Mouse (Mus musculus): ENCODE results near the gene Cactin. TPM values are rescaled to one million over a fixed set of nuclear protein-coding genes. Genes with fewer than 3 reads are reported as not detected.
A peak's percentile ranks its signal among the peaks of the same experiment; 100 is the strongest.

The Cactin gene
- total RNA-seq, 2 experiments from 2014 or later = 5.6 to 18.0 TPM

DNA sequence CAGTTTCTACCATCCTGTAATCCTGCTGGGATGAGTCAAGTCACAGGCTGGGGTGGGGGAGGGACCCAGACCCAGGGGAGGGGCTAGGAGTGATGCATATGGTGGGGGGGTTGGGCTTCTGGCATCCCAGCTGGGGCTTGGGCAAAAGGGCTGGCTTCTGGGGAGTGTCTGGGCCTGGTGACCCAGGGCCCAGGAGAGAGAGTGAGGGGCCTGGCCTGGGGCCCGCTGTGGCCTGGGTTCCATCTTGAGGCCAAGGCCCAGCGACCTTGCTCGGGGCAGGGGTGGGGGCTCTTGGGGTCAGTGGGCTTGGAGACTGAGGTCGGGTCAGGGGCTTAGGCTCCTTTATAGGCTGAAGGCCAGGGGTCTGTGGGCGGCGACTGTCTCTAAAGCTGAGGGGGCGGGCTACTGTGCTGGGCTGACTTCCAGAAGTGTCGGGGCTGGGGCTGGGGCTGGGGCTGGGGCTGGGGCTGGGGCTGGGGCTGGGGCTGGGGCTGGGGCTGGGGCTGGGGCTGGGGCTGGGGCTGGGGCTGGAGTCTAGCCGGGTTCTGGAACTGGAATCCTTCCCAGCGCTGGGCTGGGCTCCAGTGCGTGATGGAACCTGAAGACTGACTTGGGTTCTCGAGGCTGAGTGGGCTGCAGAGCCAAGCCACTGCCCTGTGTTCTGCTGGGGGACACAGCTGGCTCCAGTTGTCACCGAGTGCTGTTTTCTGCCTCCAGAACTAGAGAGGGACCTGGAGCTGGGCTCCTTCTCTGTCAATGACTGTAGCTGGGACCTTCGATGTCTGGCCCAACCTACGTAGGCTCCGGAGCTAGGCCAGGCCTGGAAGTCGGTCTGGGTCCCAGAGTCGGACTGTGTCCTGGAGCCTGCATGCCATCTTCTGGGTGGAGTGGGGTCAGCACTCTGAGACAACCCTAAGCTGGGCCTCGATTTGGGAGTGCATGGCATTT lies 14.8 kb downstream of the Cactin start:
- no peak for ATAC-seq (replicated peaks; ENCODE audit: low FRiP score, poor library complexity, severe bottlenecking)

DNA sequence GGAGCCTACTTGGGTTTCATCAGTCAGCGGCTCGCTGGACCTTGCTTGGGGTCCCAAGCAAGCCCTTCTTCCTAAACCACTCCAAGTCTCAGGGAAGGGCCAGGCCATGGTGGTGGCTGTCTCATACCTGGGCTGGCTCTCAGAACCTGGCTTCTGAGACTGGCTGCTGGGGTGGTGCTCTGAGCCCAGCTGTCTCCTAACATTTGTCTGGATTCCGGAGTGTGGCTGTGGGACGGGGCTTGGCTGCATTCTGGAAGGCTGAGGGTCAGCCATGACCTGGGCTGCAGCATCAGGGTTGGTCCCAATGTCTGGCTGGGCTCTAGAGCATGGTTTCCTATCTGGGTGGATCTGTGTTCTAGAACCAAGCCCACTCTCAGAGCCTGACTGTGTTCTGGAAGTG lies 15.7 kb downstream of the Cactin start:
- ATAC-seq (replicated peaks; ENCODE audit: low FRiP score, poor library complexity, severe bottlenecking) = no peak

DNA sequence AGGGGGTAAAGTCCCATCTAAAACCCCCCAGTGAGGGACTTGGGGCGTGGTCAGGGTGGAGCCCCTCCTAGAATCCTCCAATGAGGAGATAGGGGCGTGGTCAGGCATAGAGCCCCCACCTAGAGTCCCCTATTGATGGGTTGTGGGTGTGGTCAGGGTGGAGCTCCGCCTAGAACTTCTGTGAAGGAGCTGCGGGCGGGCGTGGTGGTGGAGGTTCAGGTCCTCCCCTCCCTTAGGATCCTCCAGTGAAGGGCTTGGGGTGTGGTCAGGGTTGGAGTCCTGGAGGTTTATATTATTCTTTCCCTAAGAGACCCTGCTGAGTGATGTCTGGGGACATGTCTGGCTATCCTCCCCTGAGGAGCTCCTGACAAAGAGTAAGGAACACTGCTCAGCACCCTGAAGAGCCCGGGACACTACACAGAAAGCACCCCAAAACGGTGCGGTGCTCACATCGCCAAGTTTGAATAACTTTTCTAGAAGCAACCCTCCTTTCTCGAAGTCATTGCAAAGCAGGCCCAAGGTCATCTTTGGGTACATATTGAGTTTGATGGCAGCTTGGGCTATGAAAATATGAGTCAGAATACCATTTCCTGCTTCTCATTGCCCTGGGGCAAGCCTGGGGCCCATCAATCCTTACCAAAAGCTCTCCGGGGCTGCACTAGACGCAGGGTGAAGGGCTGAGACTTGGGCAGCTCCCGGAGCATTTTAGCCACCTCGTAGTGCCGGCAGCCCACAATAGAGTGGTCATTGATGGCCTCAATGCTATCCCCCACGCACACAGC lies 19.8 kb downstream of the Cactin start:
- no peak for ATAC-seq (replicated peaks; ENCODE audit: low FRiP score, poor library complexity, severe bottlenecking)

DNA sequence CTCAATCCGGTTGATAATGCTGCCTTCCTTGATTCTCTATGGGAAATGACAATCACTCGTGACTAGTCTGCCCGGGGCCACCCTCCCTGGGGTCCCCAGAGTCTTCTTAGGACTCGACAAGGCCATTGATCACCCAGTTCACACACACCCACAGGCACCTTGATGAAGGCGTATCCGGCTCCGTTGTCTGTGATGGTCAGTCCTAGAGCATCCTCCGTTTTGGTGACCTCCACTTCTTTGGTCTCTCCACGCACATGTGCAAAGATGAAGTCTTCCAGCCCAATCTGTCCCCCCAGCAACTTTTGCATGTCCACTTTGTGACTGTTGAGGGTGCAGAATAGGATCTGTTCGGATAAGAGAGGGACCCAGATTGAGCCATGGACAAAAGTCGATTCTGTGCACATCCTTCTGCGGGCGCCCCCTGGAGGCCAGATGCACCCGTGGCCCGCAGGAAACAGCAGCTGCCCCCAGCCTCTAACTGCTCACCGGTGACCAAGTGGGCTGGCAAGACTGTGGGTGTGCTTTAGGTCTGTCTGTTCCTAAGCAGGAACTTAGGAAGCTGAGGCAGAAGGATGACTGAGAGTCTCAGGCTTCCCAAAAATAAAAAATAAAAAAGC lies 20.5 kb downstream of the Cactin start:
- peak; percentile 56 for ATAC-seq (replicated peaks; ENCODE audit: low FRiP score, poor library complexity, severe bottlenecking)

DNA sequence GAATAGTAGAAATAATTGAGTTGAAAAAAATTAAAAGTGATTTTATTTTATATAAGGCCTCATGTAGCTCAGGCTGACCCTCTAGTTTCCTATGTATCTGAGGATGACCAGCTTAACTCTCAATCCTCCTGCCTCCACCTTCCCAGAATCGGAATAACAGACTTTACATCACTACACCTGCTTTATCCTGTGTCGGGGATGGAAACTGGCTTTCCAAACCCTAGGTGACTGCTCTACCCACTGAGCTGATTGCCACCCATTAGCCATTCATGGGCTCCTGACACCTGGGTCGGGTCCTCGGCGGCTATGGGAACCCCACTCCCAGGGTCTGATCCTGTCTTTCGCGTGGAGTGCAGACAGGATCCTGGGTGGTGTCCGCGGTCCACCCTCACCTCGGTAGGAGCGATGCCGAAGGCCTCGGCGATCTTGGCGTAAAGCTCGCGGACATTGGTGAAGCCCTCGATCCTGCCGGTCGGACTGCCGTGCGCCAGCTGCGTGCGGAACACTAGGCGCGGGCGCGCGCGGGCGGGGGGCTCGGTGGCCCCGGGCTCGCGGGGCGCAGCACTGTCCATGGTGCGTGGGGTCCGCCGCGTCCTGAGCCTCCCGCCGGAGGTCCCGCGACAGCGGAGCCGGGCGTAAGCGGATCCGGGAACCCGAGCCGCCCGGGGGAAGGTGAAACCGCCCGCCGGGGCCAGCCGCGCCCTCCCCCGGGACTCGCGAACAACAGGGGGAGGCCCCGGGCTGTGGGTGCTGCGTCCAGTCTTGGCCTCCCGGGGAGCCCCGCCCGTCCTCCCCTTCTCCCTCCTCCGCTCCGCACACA lies 22.0 kb downstream of the Cactin start, which contains the start of gene Gipc3:
Gene Gipc3 (minus strand): TSS at position 581 of the 820 bp plus-strand sequence.
- ATAC-seq (replicated peaks; ENCODE audit: low FRiP score, poor library complexity, severe bottlenecking) = no peak

DNA sequence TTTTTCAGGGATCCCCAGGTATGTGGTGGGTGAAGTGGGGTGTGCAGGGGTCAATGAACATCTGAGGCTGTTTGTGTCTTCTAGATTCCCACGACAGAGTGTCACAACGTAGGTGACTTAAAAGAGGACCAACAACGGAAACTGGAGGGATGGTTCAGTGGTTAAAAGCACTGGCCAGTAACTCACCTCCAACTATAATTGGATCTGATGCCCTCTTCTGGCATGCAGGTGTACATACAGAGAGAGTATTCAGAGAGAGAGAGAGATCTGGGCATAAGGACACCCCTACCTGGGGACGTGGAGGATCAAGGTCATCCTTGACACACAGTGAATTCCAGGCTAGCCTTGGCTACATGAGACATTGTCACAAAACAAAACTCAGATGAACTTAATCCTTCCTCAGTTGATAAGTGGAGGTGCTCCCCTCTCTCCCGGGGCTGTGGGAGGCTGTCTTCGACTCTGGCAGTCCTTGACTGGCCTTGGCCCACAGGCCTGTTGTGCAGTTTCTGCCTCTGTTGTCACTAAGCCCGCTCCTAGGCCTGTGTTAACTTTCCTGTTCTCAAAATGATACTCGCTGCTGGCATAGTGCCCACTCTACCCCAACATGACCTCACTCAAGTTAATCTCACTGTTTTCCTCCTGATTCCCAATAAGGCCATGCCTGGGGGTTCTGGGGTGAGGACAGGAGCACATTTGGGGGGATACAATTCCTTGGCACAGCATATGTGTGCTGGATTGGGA lies 23.7 kb downstream of the Cactin start:
- ATAC-seq (replicated peaks; ENCODE audit: low FRiP score, poor library complexity, severe bottlenecking) = no peak

DNA sequence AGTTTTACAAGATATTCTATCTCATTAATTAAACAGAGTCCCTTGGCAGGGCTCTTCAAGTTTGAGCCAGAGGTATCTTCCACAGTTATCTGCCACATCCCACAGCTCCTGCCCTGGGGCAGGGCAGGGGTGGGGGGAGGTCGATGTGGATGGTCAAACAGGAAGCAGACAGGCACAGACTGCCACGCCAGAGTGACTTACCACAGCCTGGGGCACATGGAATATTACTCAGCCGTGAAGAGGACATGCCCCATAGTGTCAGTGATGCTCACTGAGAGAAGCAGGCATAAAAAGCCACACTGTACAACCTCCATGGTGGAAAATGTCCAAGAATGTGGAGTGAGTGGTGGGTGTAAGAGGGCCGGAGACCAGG lies 24.2 kb downstream of the Cactin start:
- no peak for ATAC-seq (replicated peaks; ENCODE audit: low FRiP score, poor library complexity, severe bottlenecking)

DNA sequence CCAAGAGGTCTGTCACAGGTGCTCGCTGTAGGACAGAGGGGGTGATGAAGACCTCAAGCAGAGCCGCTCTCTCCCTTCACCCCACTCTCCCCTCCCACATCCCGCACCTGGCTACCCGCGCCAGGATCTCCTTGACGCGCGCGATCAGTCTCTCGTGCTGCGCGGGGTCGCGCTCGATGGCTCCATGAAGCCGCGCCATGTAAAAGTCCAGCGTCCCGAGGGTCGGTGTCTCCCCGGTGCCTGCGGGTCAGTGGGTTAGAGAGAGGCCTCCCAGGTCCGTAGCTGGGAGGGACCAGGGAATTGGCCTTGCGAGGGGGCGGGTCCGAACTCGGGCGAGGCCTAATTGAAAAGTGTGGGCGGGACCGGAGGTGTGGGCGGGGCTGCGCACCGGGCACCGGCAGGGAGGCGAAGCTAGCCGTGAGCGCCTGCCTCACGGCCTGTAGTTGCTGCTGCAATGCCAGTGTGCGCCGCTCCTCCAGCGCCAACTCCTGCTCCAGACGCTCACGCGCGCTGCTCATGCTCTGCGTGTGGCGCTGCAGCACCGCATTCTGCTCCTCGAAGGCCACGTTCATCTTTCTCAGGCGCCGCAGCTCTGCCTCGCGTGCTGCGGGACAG lies 25.7 kb downstream of the Cactin start:
- ATAC-seq (replicated peaks; ENCODE audit: low FRiP score, poor library complexity, severe bottlenecking) = peak; percentile 59

DNA sequence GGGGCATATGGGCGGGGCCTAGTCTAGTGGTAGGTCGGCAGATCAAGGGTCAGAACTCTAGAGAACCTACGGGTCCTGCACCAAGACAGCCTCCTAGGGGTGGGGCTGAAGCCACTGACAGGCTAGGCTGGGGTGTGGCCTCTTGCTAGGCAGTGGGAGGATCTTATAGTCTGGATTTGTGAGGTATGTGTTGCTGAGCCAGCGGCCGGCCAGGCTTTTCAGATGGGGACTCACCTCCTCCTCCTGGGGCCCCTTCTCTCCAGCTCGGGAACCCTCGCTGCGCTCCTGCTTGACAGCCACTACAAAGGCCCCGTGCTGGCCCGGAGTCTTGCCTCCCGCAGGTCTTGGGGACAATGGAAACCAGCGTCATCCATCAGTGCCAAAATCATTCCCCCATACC lies 28.2 kb downstream of the Cactin start:
- ATAC-seq (replicated peaks; ENCODE audit: low FRiP score, poor library complexity, severe bottlenecking) = peak; percentile 60

DNA sequence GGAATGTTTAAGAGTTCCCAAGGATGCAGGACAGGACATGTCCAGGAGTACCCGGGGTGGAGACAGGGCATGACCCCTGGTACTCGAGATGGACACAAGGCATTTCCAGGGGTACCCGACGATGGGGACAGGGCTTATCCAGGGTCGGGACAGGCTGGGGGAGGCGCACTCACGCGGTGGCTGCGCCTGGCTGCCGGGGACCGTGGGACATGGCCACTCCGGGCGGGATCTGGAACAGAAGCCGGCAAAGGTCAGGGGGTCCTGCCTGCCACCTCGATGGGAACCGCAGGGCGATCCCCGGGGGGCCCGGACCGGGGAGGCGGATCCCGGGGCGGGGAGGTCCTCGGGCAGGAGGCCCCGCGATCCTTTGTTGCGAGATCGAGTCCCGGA lies 29.1 kb downstream of the Cactin start:
- no peak for ATAC-seq (replicated peaks; ENCODE audit: low FRiP score, poor library complexity, severe bottlenecking)

DNA sequence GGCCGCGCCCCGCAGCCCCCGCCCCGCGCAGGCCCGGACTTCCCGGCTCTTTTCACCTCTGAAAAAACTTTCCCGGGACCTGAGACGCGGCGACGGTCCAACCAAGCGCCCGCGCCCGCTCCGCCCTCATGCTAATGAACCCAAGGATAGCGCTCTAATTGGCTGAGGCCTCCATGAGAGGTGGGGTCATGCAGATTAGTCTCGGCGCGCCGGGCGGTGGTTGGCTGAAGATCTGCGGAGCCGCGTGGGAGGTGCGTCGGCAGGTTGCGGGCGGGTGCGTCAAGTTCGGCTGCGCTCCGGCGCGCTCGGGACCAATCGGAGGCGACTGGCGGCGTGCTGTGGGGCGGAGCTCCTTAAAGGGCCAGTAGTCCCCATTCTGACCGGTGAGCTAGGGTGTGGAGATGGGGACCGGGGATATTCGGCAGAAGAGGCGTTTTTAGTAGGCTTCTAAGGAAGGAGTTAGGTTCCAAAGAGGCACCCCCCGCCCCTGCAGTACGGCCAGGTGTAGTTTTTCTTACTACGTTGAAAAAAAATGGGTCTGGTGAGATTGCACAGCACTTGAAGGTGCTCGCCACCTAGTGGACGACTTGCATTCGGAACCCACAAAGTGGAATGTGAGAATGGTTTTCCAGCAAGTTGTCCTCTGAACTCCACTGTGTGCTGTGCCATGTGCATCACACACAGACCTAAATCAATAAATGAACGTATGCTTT lies 29.6 kb downstream of the Cactin start, which contains the start of gene Hmg20b:
Gene Hmg20b (minus strand): TSS at position 130 of the 713 bp plus-strand sequence.
- ATAC-seq (replicated peaks; ENCODE audit: low FRiP score, poor library complexity, severe bottlenecking) = peak; percentile 80

DNA sequence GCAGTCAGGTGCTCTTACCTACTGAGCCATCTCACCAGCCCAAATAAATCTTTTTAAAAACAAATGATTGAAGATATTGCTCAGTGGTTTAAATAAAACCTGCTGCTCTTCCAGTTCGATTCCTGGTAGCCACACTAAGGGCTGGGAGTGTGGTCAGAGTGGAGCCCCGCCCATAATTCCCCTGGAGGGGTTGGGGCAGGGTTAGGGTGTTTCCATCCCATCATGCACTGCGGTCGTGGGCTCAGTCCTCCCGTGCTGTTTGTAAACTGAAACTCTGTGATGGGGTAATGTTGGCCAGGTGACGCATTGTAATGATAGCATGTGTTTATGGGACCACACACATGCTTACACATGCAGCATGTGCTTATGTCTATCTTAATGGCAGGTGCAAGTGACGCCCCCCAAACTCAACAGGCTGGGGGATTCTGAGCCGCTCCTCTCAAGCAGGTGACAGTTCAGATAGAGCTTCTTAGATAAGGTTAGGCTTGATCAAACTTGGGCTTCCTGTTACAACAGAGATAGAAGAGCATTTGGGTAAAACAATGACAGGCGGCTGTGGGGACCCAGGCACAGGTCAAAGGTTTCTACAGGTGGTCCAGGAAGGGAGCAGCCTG lies 30.9 kb downstream of the Cactin start:
- ATAC-seq (replicated peaks; ENCODE audit: low FRiP score, poor library complexity, severe bottlenecking) = peak; percentile 48

DNA sequence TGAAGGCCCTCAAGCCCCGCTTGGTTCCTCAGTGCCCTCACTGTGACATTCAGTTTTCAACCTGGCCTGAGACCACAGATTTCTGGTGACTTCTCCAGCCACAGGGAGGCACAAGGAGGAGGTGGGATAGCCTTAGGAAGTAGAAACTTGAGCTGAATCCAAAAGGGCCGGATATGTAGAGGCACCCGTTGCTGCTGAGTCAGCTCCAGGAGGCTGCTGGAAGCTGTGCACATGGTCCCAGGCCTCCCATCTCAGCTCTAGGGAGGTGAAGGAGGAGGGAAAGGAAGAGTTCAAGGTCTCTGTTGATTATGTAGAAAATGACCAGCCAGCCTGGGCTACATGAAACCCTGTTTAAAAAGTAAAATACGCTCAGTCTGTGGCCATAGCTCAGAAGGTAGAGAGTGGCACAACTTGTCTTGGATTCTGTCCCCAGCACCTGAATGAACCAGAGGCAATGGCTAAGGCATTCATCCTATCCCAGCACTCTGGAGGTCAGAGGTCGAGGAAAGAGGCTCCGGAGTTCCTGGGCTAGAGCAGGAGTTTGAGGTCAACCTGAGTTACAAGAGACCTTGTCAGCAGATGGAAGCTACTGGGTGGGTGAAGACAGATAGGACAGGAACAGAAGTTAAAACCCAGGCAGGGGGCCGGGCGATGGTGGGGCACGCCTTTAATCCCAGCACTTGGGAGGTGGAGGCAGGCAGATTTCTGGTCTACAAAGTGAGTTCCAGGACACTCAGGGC lies 34.0 kb downstream of the Cactin start:
- no peak for ATAC-seq (replicated peaks; ENCODE audit: low FRiP score, poor library complexity, severe bottlenecking)

DNA sequence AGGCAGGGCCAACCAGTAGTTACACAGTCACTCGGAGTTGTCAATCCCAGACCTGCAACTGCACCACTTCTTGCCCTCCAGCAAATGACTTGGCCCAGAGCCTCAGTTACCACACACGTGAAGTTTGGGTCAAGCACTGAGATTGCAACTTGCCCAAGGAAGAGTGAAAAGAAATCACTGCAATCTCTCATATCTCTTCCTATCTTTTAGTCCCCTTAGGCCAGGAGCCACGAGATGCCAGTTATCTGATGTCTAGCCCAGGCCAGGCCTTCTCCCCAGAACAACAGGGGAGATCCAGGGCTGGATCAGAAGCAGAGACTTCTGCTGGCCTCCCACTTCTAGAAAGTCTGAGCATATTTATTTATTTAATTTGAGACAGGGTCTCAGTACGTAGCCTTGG lies 34.6 kb downstream of the Cactin start:
- ATAC-seq (replicated peaks; ENCODE audit: low FRiP score, poor library complexity, severe bottlenecking) = no peak

DNA sequence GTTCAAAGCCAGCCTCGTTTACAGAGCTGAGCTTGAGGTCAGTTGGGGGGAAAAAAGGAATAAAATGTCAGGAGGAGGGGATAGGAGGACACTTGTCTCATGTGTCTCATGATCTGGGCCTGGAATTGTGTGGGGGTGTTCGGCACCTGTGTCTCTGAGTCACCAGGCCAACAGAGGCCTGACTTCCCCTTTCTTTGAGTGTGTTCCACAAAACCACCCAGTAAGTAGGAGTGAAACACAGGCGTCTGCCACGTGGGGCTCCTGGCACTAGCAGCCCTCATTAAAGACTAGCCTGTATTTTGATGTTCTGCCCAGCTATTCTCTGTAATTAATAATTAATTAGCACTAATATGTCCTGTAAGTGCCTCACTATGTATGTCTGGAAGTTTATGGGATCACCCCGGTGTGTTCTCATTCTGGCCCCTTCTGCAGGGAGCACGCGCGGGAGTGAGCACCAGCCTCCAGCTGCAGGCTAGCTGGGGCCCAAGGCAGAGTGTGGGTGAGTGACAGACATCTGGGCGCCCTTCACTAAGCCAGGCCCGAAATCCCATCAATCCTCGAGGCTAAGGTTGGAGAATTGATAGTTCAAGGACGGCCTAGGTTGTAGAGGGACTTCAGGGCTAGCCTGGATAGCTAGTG lies 35.6 kb downstream of the Cactin start:
- no peak for ATAC-seq (replicated peaks; ENCODE audit: low FRiP score, poor library complexity, severe bottlenecking)
